Mouse (Mus musculus): ENCODE measurements around the gene Ivd. TPM values are rescaled to one million over a fixed set of nuclear protein-coding genes. Genes with fewer than 3 reads are reported as not detected.

Gene Ivd
- polyA plus RNA-seq, 1 experiment from 2014 or later = 46.5 TPM

DNA sequence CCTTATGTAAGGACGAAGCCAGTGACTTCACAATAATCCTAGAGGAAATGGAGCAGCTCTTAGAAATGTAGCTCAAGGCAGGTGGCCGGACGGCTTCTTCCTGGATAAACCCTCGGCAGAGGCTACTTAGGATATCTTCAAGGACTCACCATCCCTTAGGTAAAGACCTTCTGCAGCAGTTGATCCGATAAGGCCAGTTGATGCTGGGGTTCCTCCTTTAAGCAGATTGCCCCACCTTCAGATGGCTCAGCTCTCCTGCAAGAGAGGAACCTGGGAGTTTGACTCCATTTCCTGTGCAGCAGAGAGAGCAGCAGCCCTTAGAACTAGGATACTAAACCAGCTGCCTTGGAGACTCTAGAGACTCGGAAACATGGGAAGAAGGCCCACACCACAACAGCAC, 27.7 kb upstream of the Ivd start:
- Histone ChIP-seq H3K36me3 (ENCODE audit: insufficient read depth, low read length) (no peaks in the 10 kb centered on the region), H3K9ac (replicated peaks; ENCODE audit: low read depth) (no peak overlapping the region), H3K27ac (ENCODE audit: low read length) (no peak overlapping the region), H3K4me1 (ENCODE audit: insufficient read depth, low read depth, low read length) (0 out of 2 replicates have a peak, but pooled peaks cover 3% of the 10 kb centered on the region), H3K4me3 (ENCODE audit: low read depth, low read length) (no peak overlapping the region), H3K9me3 (ENCODE audit: low read length) (no peaks in the 10 kb centered on the region), H3K27me3 (replicated peaks; ENCODE audit: insufficient read depth, low read length) (no peaks in the 10 kb centered on the region), H3K4me2 (replicated peaks; ENCODE audit: low read depth, low read length) (no peak overlapping the region)
- no peak for DNase-seq (ENCODE audit: low spot score)
- ATAC-seq = no peak
- WGBS = 90% methylated on average over 6 of the region's 6 CpGs
- TF ChIP-seq EP300 (IDR thresholded peaks at IDR 0.05) = no peak
- no peak for TF ChIP-seq CTCF (IDR thresholded peaks at IDR 0.05)

- DNase-seq (ENCODE audit: low spot score) = no peak
- WGBS = 76% methylated on average over 6 of the region's 6 CpGs
- no peak for ATAC-seq
Measured at GRCm38 (mm10) chr2:118835115-118835514, 26.6 kb upstream of the Ivd start.

GRCm38 (mm10) chr2:118838330-118838729, 23.4 kb upstream of the Ivd start:
- ATAC-seq (no peak), DNase-seq (ENCODE audit: low spot score) (peak; percentile 19)
- Histone ChIP-seq H3K4me1 (ENCODE audit: insufficient read depth, low read depth, low read length) (0 out of 2 replicates have a peak, but pooled peaks cover 3% of the 10 kb centered on the region), H3K9ac (replicated peaks; ENCODE audit: low read depth) (no peak overlapping the region), H3K9me3 (ENCODE audit: low read length) (no peaks in the 10 kb centered on the region), H3K36me3 (ENCODE audit: insufficient read depth, low read length) (no peaks in the 10 kb centered on the region), H3K4me2 (replicated peaks; ENCODE audit: low read depth, low read length) (no peak overlapping the region), H3K27me3 (replicated peaks; ENCODE audit: insufficient read depth, low read length) (no peaks in the 10 kb centered on the region), H3K4me3 (ENCODE audit: low read depth, low read length) (no peak overlapping the region), H3K27ac (ENCODE audit: low read length) (no peak overlapping the region)
- WGBS = 26% methylated on average over 5 of the region's 5 CpGs
- TF ChIP-seq EP300 (IDR thresholded peaks at IDR 0.05) (no peak), CTCF (IDR thresholded peaks at IDR 0.05) (no peak)

More at GRCm38 (mm10) chr2:118835115-118835514, 26.6 kb upstream of the Ivd start:
- no peak overlapping the region for H3K27ac ChIP-seq (ENCODE audit: low read length)
- H3K36me3 ChIP-seq (ENCODE audit: insufficient read depth, low read length) = no peaks in the 10 kb centered on the region
- no peak overlapping the region for H3K9ac ChIP-seq (replicated peaks; ENCODE audit: low read depth)
- H3K4me2 ChIP-seq (replicated peaks; ENCODE audit: low read depth, low read length) = no peak overlapping the region
- 0 out of 2 replicates have a peak, but pooled peaks cover 3% of the 10 kb centered on the region for H3K4me1 ChIP-seq (ENCODE audit: insufficient read depth, low read depth, low read length)
- H3K9me3 ChIP-seq (ENCODE audit: low read length) = no peaks in the 10 kb centered on the region
- H3K27me3 ChIP-seq (replicated peaks; ENCODE audit: insufficient read depth, low read length) = no peaks in the 10 kb centered on the region
- no peak for TF ChIP-seq CTCF (IDR thresholded peaks at IDR 0.05)
- H3K4me3 ChIP-seq (ENCODE audit: low read depth, low read length) = no peak overlapping the region

- WGBS = 53% methylated on average over 5 of the region's 5 CpGs
- TF ChIP-seq EP300 (IDR thresholded peaks at IDR 0.05) (no peak), CTCF (IDR thresholded peaks at IDR 0.05) (no peak)
Measured at GRCm38 (mm10) chr2:118841186-118841585, 20.6 kb upstream of the Ivd start.

GRCm38 (mm10) chr2:118841774-118842173, 20.0 kb upstream of the Ivd start:
- H3K9me3 ChIP-seq (ENCODE audit: low read length) = no peaks in the 10 kb centered on the region
- peak; percentile 24 for DNase-seq (ENCODE audit: low spot score)
- H3K4me2 ChIP-seq (replicated peaks; ENCODE audit: low read depth, low read length) = no peak overlapping the region
- H3K4me3 ChIP-seq (ENCODE audit: low read depth, low read length) = no peak overlapping the region
- no peak overlapping the region for H3K27ac ChIP-seq (ENCODE audit: low read length)
- H3K27me3 ChIP-seq (replicated peaks; ENCODE audit: insufficient read depth, low read length) = no peaks in the 10 kb centered on the region
- ATAC-seq = no peak
- 0 out of 2 replicates have a peak, but pooled peaks cover 3% of the 10 kb centered on the region for H3K4me1 ChIP-seq (ENCODE audit: insufficient read depth, low read depth, low read length)
- no peak overlapping the region for H3K9ac ChIP-seq (replicated peaks; ENCODE audit: low read depth)
- 77% methylated on average over 4 of the region's 4 CpGs for WGBS
- no peaks in the 10 kb centered on the region for H3K36me3 ChIP-seq (ENCODE audit: insufficient read depth, low read length)
- TF ChIP-seq EP300 (IDR thresholded peaks at IDR 0.05) = no peak
- no peak for TF ChIP-seq CTCF (IDR thresholded peaks at IDR 0.05)

More at GRCm38 (mm10) chr2:118841186-118841585, 20.6 kb upstream of the Ivd start:
- no peaks in the 10 kb centered on the region for H3K9me3 ChIP-seq (ENCODE audit: low read length)
- no peak for ATAC-seq
- H3K9ac ChIP-seq (replicated peaks; ENCODE audit: low read depth) = no peak overlapping the region
- 0 out of 2 replicates have a peak, but pooled peaks cover 3% of the 10 kb centered on the region for H3K4me1 ChIP-seq (ENCODE audit: insufficient read depth, low read depth, low read length)
- no peak overlapping the region for H3K4me3 ChIP-seq (ENCODE audit: low read depth, low read length)
- no peaks in the 10 kb centered on the region for H3K27me3 ChIP-seq (replicated peaks; ENCODE audit: insufficient read depth, low read length)
- no peak for DNase-seq (ENCODE audit: low spot score)
- no peaks in the 10 kb centered on the region for H3K36me3 ChIP-seq (ENCODE audit: insufficient read depth, low read length)
- H3K4me2 ChIP-seq (replicated peaks; ENCODE audit: low read depth, low read length) = no peak overlapping the region
- no peak overlapping the region for H3K27ac ChIP-seq (ENCODE audit: low read length)

DNA sequence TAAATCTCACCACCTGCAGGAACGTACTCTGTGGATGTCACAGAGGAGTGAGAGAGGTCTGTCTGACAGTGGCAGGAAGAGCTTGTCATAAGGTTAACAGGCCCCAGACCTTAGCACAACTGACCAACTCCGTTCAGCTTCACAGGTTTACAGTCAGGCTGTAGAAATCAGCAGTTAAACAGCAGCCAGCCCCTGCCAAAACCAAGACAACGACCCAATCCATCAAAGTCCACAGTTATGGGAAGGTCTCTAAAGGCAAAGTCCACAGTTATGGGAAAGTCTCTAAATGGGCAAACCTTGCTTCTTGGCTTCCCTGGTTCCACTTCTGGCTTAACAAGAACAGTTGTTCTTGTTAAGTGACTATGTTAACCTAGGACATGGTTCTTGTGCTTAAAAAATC, 17.3 kb upstream of the Ivd start:
- no peak for DNase-seq (ENCODE audit: low spot score)
- no peaks in the 10 kb centered on the region for H3K4me1 ChIP-seq (ENCODE audit: insufficient read depth, low read depth, low read length)
- ATAC-seq = no peak
- no peak overlapping the region for H3K4me2 ChIP-seq (replicated peaks; ENCODE audit: low read depth, low read length)
- TF ChIP-seq EP300 (IDR thresholded peaks at IDR 0.05) (no peak), CTCF (IDR thresholded peaks at IDR 0.05) (no peak)
- H3K9me3 ChIP-seq (ENCODE audit: low read length) = no peaks in the 10 kb centered on the region
- H3K27me3 ChIP-seq (replicated peaks; ENCODE audit: insufficient read depth, low read length) = no peaks in the 10 kb centered on the region
- no peak overlapping the region for H3K27ac ChIP-seq (ENCODE audit: low read length)
- H3K9ac ChIP-seq (replicated peaks; ENCODE audit: low read depth) = no peak overlapping the region
- WGBS = 69% methylated on average over 3 of the region's 3 CpGs
- H3K4me3 ChIP-seq (ENCODE audit: low read depth, low read length) = no peak overlapping the region
- H3K36me3 ChIP-seq (ENCODE audit: insufficient read depth, low read length) = no peaks in the 10 kb centered on the region

GRCm38 (mm10) chr2:118846246-118846645, 15.5 kb upstream of the Ivd start:
- DNase-seq (ENCODE audit: low spot score) (no peak), ATAC-seq (no peak)
- 40% methylated on average over 7 of the region's 7 CpGs for WGBS
- H3K4me2 ChIP-seq (replicated peaks; ENCODE audit: low read depth, low read length) = no peak overlapping the region
- no peaks in the 10 kb centered on the region for H3K4me1 ChIP-seq (ENCODE audit: insufficient read depth, low read depth, low read length)
- no peaks in the 10 kb centered on the region for H3K9me3 ChIP-seq (ENCODE audit: low read length)
- no peak overlapping the region for H3K9ac ChIP-seq (replicated peaks; ENCODE audit: low read depth)
- no peak overlapping the region for H3K27ac ChIP-seq (ENCODE audit: low read length)
- H3K27me3 ChIP-seq (replicated peaks; ENCODE audit: insufficient read depth, low read length) = no peaks in the 10 kb centered on the region
- no peak for TF ChIP-seq CTCF (IDR thresholded peaks at IDR 0.05)
- no peak for TF ChIP-seq EP300 (IDR thresholded peaks at IDR 0.05)
- H3K4me3 ChIP-seq (ENCODE audit: low read depth, low read length) = no peak overlapping the region
- no peaks in the 10 kb centered on the region for H3K36me3 ChIP-seq (ENCODE audit: insufficient read depth, low read length)

Measured in lung, postnatal 0 days (tissue).